Mouse (Mus musculus) lung, adult 2 months (tissue): ENCODE measurements around the gene Rxfp4. TPM values are rescaled to one million over a fixed set of nuclear protein-coding genes. Genes with fewer than 3 reads are reported as not detected.
"Not testable (repeated sequence)": the region's sequence is repeated elsewhere in the genome, so short reads cannot be mapped to it uniquely, and the experiment has no call there.

Experiments
- DNase-seq: peaks from one replicate; pipeline ENCODE4 v3.0.0; 2022
- H3K4me1 ChIP-seq: fragments of 200-500 bp; 2 replicates; pipeline ENCODE4 v1.6.1; 2011; ENCODE audit warnings: low read length; ENCODE audit not compliant: control insufficient read depth, insufficient read depth
- H3K4me3 ChIP-seq: fragments of 200-500 bp; replicated peaks from 2 replicates; pipeline ENCODE3; 2011; ENCODE audit warnings: low read depth, mild to moderate bottlenecking, control low read depth, low read length; ENCODE audit errors: extremely low read depth
- CTCF ChIP-seq: fragments of 200-500 bp; IDR thresholded peaks from 2 replicates; pipeline ENCODE4 v1.5.1; 2011; ENCODE audit warnings: mild to moderate bottlenecking, low read length, control low read depth; ENCODE audit not compliant: insufficient read depth
- POLR2A ChIP-seq: fragments of 200-500 bp; IDR thresholded peaks from 2 replicates; pipeline ENCODE4 v1.6.1; 2011; ENCODE audit warnings: low read depth, mild to moderate bottlenecking, control low read depth, low read length, borderline replicate concordance; ENCODE audit errors: extremely low read depth
- WGBS: fragments of 180-500 bp; shearing (Covaris S2); methylation state at CpG from one replicate; pipeline ENCODE4 v1.1.7; 2018; 5-methylcytosine and 5-hydroxymethylcytosine counted together
- polyA plus RNA-seq: library from polyadenylated mRNA; depleted of rRNA; stranded (reverse); fragments of >200 nt; gene quantifications from 2 replicates; pipeline ENCODE4 v1.2.3, GENCODE M21; 2012

Rxfp4 gene
- polyA plus RNA-seq, 1 experiment, result 0.76 TPM

DNA sequence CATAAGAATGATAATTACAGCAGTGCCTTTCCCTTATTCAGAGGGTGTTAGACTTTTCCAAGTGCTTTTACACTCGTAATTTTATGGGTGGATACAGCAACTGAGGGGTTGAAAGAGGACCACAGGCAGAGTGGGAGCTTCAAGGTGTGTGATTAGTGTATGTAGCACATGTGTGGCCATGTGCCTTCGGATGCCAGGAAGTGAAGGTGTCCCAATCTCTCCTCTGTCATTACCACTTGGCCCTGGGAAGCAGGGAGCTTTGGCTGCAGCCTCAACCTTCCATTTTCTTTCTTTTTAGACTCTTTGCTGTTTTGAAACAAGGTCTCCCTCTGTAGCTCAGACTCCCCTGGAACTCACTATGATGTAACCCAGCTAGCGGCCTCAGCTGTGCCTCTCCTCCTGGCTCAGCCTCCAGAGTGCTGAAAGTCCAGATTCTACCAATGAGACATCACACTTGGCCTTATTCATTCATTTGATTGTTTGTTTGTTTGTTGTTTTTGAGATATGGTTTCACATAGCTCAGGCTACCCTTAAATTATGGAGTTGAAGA lies 35.9 kb downstream of the Rxfp4 start:
- Histone ChIP-seq H3K4me3 (peak overlapping the region; percentile 52), H3K4me1 (peaks cover 9% of the 10 kb centered on the region)
- no peak for DNase-seq
- 69% methylated on average over 3 of the region's 3 CpGs for WGBS
- TF ChIP-seq POLR2A, result no peak
- no peak for TF ChIP-seq CTCF

GRCm38 (mm10) chr3:88615902-88616391 lies 37.0 kb downstream of the Rxfp4 start:
- 39% methylated on average over 9 of the region's 9 CpGs for WGBS
- H3K4me3 ChIP-seq, result peak overlapping the region; percentile 52

GRCm38 (mm10) chr3:88615117-88615516 lies 37.8 kb downstream of the Rxfp4 start:
- Histone ChIP-seq H3K4me3 (no peak overlapping the region), H3K4me1 (peaks cover 7% of the 10 kb centered on the region)
- DNase-seq, result no peak
- 66% methylated on average over 5 of the region's 5 CpGs for WGBS
- TF ChIP-seq POLR2A (no peak), CTCF (no peak)

More at GRCm38 (mm10) chr3:88615902-88616391, 37.0 kb downstream of the Rxfp4 start:
- TF ChIP-seq POLR2A, result 0 out of 2 replicates have a peak, but pooled peaks have one; percentile 7
- no peak for TF ChIP-seq CTCF
- H3K4me1 ChIP-seq, result peaks cover 9% of the 10 kb centered on the region
- no peak for DNase-seq

- Histone ChIP-seq H3K4me3 (no peak overlapping the region), H3K4me1 (peaks cover 2% of the 10 kb centered on the region)
- WGBS, result 76% methylated on average over 8 of the region's 8 CpGs
- DNase-seq, result no peak
- TF ChIP-seq POLR2A (no peak), CTCF (no peak)
Measured at GRCm38 (mm10) chr3:88614418-88614817, 38.5 kb downstream of the Rxfp4 start.

DNA sequence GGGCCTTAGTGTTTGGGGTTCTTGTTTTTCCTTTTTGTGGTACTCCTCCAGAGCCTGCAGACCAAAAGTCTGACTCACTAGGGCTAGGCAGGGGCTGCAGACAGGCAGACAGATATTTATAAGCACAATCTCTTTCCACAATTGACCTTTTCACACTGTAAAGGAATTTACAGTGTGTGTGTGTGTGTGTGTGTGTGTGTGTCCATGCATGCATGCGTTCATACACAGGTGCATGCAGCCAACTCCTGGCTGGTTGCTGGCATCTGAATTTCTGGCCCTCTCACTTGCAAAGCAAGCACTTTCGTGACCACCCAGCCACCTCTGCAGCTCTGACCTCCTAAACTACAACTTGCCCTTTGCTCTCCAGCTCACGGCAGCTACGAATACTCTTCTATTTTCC lies 43.9 kb downstream of the Rxfp4 start:
- DNase-seq, result no peak
- H3K4me1 ChIP-seq, result peaks cover 1% of the 10 kb centered on the region; the same call in 1 of the 2 replicates
- TF ChIP-seq POLR2A, result no peak
- H3K4me3 ChIP-seq, result no peak overlapping the region
- WGBS, result 59% methylated on average over 4 of the region's 4 CpGs

DNA sequence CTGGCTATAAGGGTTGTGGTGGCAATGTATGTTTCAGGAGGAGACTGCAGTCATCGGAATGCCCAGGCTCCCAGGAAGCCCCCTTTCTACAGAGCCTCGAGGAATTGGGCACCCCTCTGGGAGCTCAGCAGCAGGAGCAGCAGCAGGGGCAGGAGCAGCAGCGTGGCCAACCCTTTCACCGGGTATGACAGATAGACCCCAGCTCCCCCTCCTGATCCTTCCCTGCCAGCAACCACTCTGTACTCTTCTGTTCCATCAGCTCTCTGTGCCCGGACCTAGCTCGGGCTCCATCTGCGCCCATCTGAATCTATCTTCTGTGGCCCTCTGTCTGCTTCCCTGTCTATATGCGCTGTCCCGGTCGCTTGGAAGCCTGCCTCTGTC lies 45.2 kb downstream of the Rxfp4 start:
- H3K4me1 ChIP-seq, result peaks cover 3% of the 10 kb centered on the region; the same call in 1 of the 2 replicates
- DNase-seq, result no peak
- peak overlapping the region; percentile 34 for H3K4me3 ChIP-seq
- WGBS, result 29% methylated on average over 10 of the region's 10 CpGs
- TF ChIP-seq CTCF, result no peak
- TF ChIP-seq POLR2A, result no peak

DNA sequence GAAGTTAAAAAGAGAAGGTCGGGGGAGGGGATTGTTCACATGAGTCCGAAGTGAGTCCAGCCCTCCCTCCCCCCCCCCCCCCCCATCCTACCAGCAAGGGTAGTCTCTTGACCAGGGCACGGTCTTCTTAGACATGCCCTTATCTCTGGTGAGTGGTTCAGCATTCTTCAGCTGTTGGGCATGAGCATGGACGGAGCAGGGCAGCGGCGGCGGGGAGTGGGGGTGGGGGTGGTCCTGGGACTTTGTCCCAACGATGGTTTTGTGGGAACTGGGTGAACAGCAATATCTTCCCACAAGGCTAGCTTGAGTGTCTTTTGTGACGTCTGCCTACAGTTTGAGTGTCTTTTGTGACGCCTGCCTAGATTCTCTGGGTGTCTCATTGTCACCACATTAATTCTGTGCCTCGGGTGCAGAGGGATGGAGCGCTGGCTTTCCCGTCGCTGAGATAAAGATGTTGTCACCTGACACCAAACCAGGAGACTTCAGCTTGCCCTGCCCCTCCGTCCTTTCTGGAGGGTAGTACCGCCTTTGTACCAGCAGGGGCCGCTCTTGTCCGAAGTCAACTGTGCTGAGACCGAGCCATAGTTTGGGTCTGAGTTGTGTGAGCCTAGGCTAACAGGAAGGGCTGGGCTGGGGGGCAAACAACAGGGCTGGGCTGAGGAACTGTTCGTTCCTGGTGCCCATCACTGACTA lies 45.7 kb downstream of the Rxfp4 start:
- TF ChIP-seq POLR2A (no peak; the same call in 1 of the 2 replicates), CTCF (peak; percentile 92)
- peak overlapping the region; percentile 34 for H3K4me3 ChIP-seq
- peak; percentile 86 for DNase-seq
- H3K4me1 ChIP-seq, result peaks cover 3% of the 10 kb centered on the region; the same call in 1 of the 2 replicates
- WGBS, result under 1% methylated on average over 20 of the region's 20 CpGs

GRCm38 (mm10) chr3:88605666-88606065 lies 47.3 kb downstream of the Rxfp4 start, which contains the start of gene Arhgef2:
Gene Arhgef2 (plus strand): TSS chr3:88605966.
- WGBS, result 90% methylated on average over 2 of the region's 2 CpGs

DNA sequence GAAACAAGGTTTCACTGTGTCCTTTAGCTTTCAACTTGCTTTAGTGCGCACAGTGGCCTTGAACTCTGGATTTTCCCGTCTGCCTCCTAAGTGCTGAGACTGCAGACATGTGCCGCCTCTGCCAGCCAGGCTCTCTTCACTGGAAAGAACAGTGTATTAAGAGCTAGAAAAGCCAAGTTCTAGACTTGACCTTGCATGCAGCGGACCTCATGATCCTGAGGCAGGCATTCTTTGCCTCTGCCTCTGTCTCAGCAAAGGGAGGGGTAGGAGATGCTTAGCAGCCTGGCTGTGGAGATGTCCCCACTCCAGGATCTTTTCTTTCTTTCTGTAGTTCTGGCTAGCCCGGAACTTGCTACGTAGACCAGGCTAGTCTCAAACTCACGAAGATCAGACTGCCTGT lies 48.1 kb downstream of the Rxfp4 start:
- 91% methylated on average over 7 of the region's 7 CpGs for WGBS
- Histone ChIP-seq H3K4me3 (no peak overlapping the region), H3K4me1 (peaks cover 3% of the 10 kb centered on the region; the same call in 1 of the 2 replicates)
- TF ChIP-seq POLR2A, result no peak
- no peak for TF ChIP-seq CTCF
- no peak for DNase-seq

More at GRCm38 (mm10) chr3:88605666-88606065, 47.3 kb downstream of the Rxfp4 start, which contains the start of gene Arhgef2:
- not testable (repeated sequence) for H3K4me3 ChIP-seq, DNase-seq, H3K4me1 ChIP-seq

GRCm38 (mm10) chr3:88603714-88604161 lies 49.2 kb downstream of the Rxfp4 start:
- no peak overlapping the region for H3K4me3 ChIP-seq
- 8% methylated on average over 6 of the region's 6 CpGs for WGBS
- peak; percentile 80 for DNase-seq
- H3K4me1 ChIP-seq, result peaks cover 3% of the 10 kb centered on the region; the same call in 1 of the 2 replicates
- TF ChIP-seq POLR2A (no peak), CTCF (peak; percentile 81)
